Mouse (Mus musculus) olfactory bulb, adult 2 months (tissue): ENCODE data around the gene C130060K24Rik. TPM values are rescaled to one million over a fixed set of nuclear protein-coding genes. Genes with fewer than 3 reads are reported as not detected.

Source experiments
- H3K27ac ChIP-seq: fragments of 200-500 bp; 2 replicates; pipeline ENCODE4 v1.5.1; 2012; ENCODE audit warnings: low read depth, low read length; ENCODE audit not compliant: insufficient read depth
- H3K4me1 ChIP-seq: fragments of 200-500 bp; 2 replicates; pipeline ENCODE4 v1.6.1; 2012; ENCODE audit warnings: low read length; ENCODE audit not compliant: control insufficient read depth, insufficient read depth
- H3K4me3 ChIP-seq: fragments of 200-500 bp; 2 replicates; pipeline ENCODE4 v1.5.1; 2012; ENCODE audit warnings: mild to moderate bottlenecking, low read depth, low read length, moderate library complexity; ENCODE audit not compliant: insufficient read depth
- CTCF ChIP-seq: fragments of 200-500 bp; IDR thresholded peaks from 2 replicates; pipeline ENCODE4 v1.5.1; 2012; ENCODE audit warnings: low read depth, mild to moderate bottlenecking, low read length, moderate library complexity; ENCODE audit not compliant: insufficient read depth
- POLR2A ChIP-seq: fragments of 200-500 bp; IDR thresholded peaks from 2 replicates; pipeline ENCODE4 v1.6.1; 2012; ENCODE audit warnings: mild to moderate bottlenecking, low read depth, low read length, moderate library complexity; ENCODE audit not compliant: insufficient read depth
- WGBS: fragments of 180-500 bp; shearing (Covaris S2); methylation state at CpG from one replicate; pipeline ENCODE4 v1.1.7; 2018; 5-methylcytosine and 5-hydroxymethylcytosine counted together
- polyA plus RNA-seq: library from polyadenylated mRNA; stranded (reverse); fragments of >200 nt; gene quantifications from 2 replicates; pipeline ENCODE4 v1.2.4, GENCODE M21; 2012; ENCODE audit warnings: low replicate concordance; ENCODE audit not compliant: missing spikeins, insufficient read depth, insufficient read length

C130060K24Rik gene
- polyA plus RNA-seq, 1 experiment: not detected

- H3K4me1 ChIP-seq: no peaks in the 10 kb centered on the region
- WGBS: 67% methylated on average over 5 of the region's 5 CpGs
- no peak overlapping the region for H3K27ac ChIP-seq
- H3K4me3 ChIP-seq: no peak overlapping the region
- TF ChIP-seq CTCF (no peak), POLR2A (no peak)
Measured at GRCm38 (mm10) chr6:65433159-65433558, 52.3 kb downstream of the C130060K24Rik start.

GRCm38 (mm10) chr6:65453465-65453864 is 72.6 kb downstream of the C130060K24Rik start:
- TF ChIP-seq POLR2A (no peak), CTCF (no peak)
- H3K27ac ChIP-seq: no peak overlapping the region
- H3K4me1 ChIP-seq: no peaks in the 10 kb centered on the region
- no peak overlapping the region for H3K4me3 ChIP-seq

- WGBS: 89% methylated on average over 1 of the region's 1 CpGs
- H3K4me1 ChIP-seq: no peaks in the 10 kb centered on the region
- no peak overlapping the region for H3K4me3 ChIP-seq
- TF ChIP-seq CTCF (no peak), POLR2A (no peak)
- H3K27ac ChIP-seq: no peak overlapping the region
Measured at GRCm38 (mm10) chr6:65465294-65465693, 84.4 kb downstream of the C130060K24Rik start.

GRCm38 (mm10) chr6:65470320-65470719 is 89.4 kb downstream of the C130060K24Rik start:
- H3K27ac ChIP-seq: no peak overlapping the region
- 74% methylated on average over 5 of the region's 5 CpGs for WGBS
- H3K4me3 ChIP-seq: no peak overlapping the region
- TF ChIP-seq CTCF (no peak), POLR2A (no peak)
- no peaks in the 10 kb centered on the region for H3K4me1 ChIP-seq

- no peak for TF ChIP-seq POLR2A
- TF ChIP-seq CTCF: no peak
- no peak overlapping the region for H3K27ac ChIP-seq
- no peak overlapping the region for H3K4me3 ChIP-seq
- WGBS: 97% methylated on average over 7 of the region's 7 CpGs
- H3K4me1 ChIP-seq: no peaks in the 10 kb centered on the region
Measured at GRCm38 (mm10) chr6:65472455-65472854, 91.5 kb downstream of the C130060K24Rik start.

- no peak overlapping the region for H3K4me3 ChIP-seq
- TF ChIP-seq POLR2A (no peak), CTCF (no peak)
Measured at GRCm38 (mm10) chr6:65498786-65499185, 117.9 kb downstream of the C130060K24Rik start.

More at GRCm38 (mm10) chr6:65498786-65499185, 117.9 kb downstream of the C130060K24Rik start:
- H3K27ac ChIP-seq: no peak overlapping the region
- H3K4me1 ChIP-seq: no peaks in the 10 kb centered on the region

Other genes with a start within 250 kb of the C130060K24Rik start
- gene Hpgds, start 236.2 kb upstream of the C130060K24Rik start, polyA plus RNA-seq: not detected in 2 replicates
- gene Tnip3, start 144.2 kb downstream of the C130060K24Rik start, polyA plus RNA-seq: not detected in 2 replicates